Mouse (Mus musculus) limb, embryonic 11.5 days (tissue): Measurements from ENCODE around the gene Ddx25. TPM values are rescaled to one million over a fixed set of nuclear protein-coding genes. Genes with fewer than 3 reads are reported as not detected.
A peak's percentile ranks its signal among the peaks of the same experiment; 100 is the strongest.

Experiments used
- ATAC-seq: fragments of 200-750 bp; cut with Nextera tagmentation; 2 replicates; pipeline ENCODE4 v1.8.0; 2017; ENCODE audit warnings: low read depth; ENCODE audit not compliant: insufficient number of reproducible peaks, low FRiP score, low TSS enrichment
- DNase-seq: peaks from one replicate; pipeline ENCODE4 v3.0.0-alpha.2; 2015; ENCODE audit warnings: low spot score
- H3K27ac ChIP-seq: fragments of 300-500 bp; sonication (generic); replicated peaks from 2 replicates; pipeline ENCODE4 v1.5.1; 2014; ENCODE audit warnings: low read depth, mild to moderate bottlenecking, low read length
- H3K27me3 ChIP-seq: fragments of 300-500 bp; sonication (generic); 2 replicates; pipeline ENCODE4 v1.6.1; 2014; ENCODE audit warnings: mild to moderate bottlenecking, low read length, mixed read lengths; ENCODE audit not compliant: control insufficient read depth, insufficient read depth
- H3K36me3 ChIP-seq: fragments of 300-500 bp; sonication (generic); 2 replicates; pipeline ENCODE4 v1.6.1; 2014; ENCODE audit warnings: mild to moderate bottlenecking, low read length, moderate library complexity, mixed read lengths; ENCODE audit not compliant: control insufficient read depth, insufficient read depth
- H3K4me1 ChIP-seq: fragments of 300-500 bp; sonication (generic); 2 replicates; pipeline ENCODE4 v1.6.1; 2014; ENCODE audit warnings: low read length, mixed read lengths; ENCODE audit not compliant: control insufficient read depth, insufficient read depth
- H3K4me2 ChIP-seq: fragments of 300-500 bp; sonication (generic); 2 replicates; pipeline ENCODE4 v1.6.1; 2014; ENCODE audit warnings: low read depth, mild to moderate bottlenecking, moderate library complexity; ENCODE audit not compliant: severe bottlenecking
- H3K4me3 ChIP-seq: fragments of 300-500 bp; sonication (generic); 2 replicates; pipeline ENCODE4 v1.5.1; 2014; ENCODE audit warnings: low read depth, low read length
- H3K9ac ChIP-seq: fragments of 300-500 bp; sonication (generic); 2 replicates; pipeline ENCODE4 v1.6.1; 2014; ENCODE audit warnings: mild to moderate bottlenecking, low read length
- H3K9me3 ChIP-seq: fragments of 300-500 bp; sonication (generic); 2 replicates; pipeline ENCODE4 v1.6.1; 2016; ENCODE audit warnings: low read length; ENCODE audit not compliant: control insufficient read depth
- WGBS: fragments of 180-500 bp; shearing (Covaris S2); extraction: QIAGEN DNeasy Blood & Tissue Kit; methylation state at CpG from one replicate; pipeline ENCODE4 v1.1.7; 2014; 5-methylcytosine and 5-hydroxymethylcytosine counted together
- polyA plus RNA-seq: library from polyadenylated mRNA; unstranded; fragments of >200 nt; fragmentation: Nextera tagmentation; extraction: Ambion mirVana; gene quantifications from 2 replicates; pipeline ENCODE4 v1.2.1, GENCODE M21; 2014

The Ddx25 gene
- polyA plus RNA-seq, 1 experiment from 2014 or later = 4.6 TPM

DNA sequence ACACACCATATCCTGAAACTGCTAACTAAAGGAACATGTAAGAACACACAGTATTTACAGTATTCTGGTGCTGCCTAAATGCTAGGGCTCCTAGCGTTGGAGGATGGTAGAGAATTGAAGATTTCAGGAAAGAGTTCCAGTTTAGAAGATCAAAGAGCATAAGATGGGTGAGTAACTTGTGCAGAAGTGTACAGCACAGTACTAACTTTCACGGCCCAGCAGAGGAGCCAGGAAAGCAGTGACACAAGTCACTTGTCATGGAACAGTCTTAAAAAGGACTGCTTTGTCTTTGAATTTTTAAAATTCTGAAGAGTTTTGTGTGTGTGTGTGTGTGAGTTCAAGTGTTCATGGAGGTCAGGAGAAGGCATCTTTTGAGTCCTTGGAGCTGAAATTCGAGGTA, 9.7 kb upstream of the Ddx25 start:
- H3K36me3 ChIP-seq = peaks cover 4% of the 10 kb centered on the region; the same call in 1 of the 2 replicates
- no peak for ATAC-seq
- WGBS = 88% methylated on average over 3 of the region's 3 CpGs

DNA sequence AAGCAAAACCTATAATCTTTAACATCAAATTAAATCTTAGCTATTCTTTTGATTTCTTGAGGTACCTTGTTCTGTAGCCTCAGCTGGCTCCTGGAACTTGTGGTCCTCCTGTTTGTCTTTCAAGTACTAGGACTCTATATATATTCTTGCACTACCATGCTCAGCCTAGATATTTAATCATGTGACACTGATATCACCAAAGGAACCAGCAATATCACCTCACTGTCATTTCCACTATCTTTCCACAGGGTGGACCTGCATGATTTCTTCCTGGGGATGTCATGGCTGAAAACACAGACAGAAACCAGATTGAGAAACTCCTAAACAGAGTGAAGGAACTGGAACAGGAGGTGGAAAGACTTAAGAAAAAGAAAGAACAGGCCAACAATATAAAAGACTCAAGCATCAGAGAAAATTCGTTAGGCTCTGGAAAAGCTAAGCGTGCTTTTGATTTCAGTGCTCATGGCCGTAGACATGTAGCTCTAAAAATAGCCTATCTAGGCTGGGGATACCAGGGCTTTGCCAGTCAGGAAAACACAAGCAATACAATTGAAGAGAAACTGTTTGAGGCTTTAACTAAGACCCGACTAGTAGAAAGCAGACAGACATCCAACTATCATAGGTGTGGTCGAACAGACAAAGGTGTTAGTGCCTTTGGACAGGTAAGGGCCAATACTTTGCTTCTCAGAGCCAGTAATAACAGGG, 6.4 kb upstream of the Ddx25 start:
- Histone ChIP-seq H3K9ac (no peak overlapping the region), H3K9me3 (no peaks in the 10 kb centered on the region), H3K36me3 (peaks cover 8% of the 10 kb centered on the region; the same call in 1 of the 2 replicates), H3K27me3 (no peaks in the 10 kb centered on the region), H3K4me2 (no peak overlapping the region), H3K27ac (no peak overlapping the region), H3K4me1 (peaks cover 3% of the 10 kb centered on the region; the same call in 1 of the 2 replicates), H3K4me3 (no peak overlapping the region)
- ATAC-seq (no peak), DNase-seq (no peak)
- WGBS = 93% methylated on average over 5 of the region's 5 CpGs

More for the DNA sequence above, 9.7 kb upstream of the Ddx25 start:
- H3K4me3 ChIP-seq = no peak overlapping the region
- no peak for DNase-seq
- no peak overlapping the region for H3K9ac ChIP-seq
- no peaks in the 10 kb centered on the region for H3K27me3 ChIP-seq
- H3K4me2 ChIP-seq = no peak overlapping the region
- H3K27ac ChIP-seq = no peak overlapping the region
- H3K4me1 ChIP-seq = no peaks in the 10 kb centered on the region
- no peaks in the 10 kb centered on the region for H3K9me3 ChIP-seq

- DNase-seq (peak; percentile 14), ATAC-seq (no peak)
- Histone ChIP-seq H3K9ac (no peak overlapping the region), H3K4me2 (no peak overlapping the region), H3K4me1 (peaks cover 7% of the 10 kb centered on the region), H3K27ac (no peak overlapping the region), H3K36me3 (peaks cover 8% of the 10 kb centered on the region; the same call in 1 of the 2 replicates), H3K27me3 (no peaks in the 10 kb centered on the region; the same call in 1 of the 2 replicates), H3K9me3 (no peaks in the 10 kb centered on the region), H3K4me3 (no peak overlapping the region)
- 93% methylated on average over 6 of the region's 6 CpGs for WGBS
Observed at GRCm38 (mm10) chr9:35561583-35561982, 3.3 kb upstream of the Ddx25 start.

DNA sequence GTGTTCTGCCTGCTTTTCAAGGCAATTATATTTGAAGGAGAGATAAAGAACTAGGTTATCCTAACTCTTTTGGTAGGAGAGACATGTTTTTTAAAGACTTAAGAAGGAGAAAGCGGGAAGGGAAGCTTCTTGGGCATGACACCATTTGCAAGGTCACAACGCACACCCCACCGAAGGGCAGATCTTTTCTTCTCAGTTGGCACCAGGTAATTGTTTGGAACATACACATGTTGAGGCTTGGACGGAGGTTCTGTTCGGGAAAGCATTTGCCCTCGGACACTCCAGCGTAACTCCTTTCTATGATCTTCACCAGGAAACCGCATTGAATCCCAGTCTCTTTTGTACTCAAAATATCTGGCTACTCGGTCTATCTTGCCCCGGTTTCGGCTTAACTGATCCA, 2.7 kb upstream of the Ddx25 start:
- Histone ChIP-seq H3K27ac (no peak overlapping the region), H3K9me3 (no peaks in the 10 kb centered on the region), H3K4me2 (no peak overlapping the region), H3K4me3 (no peak overlapping the region), H3K4me1 (peaks cover 7% of the 10 kb centered on the region), H3K27me3 (no peaks in the 10 kb centered on the region; the same call in 1 of the 2 replicates), H3K9ac (no peak overlapping the region), H3K36me3 (peaks cover 8% of the 10 kb centered on the region; the same call in 1 of the 2 replicates)
- DNase-seq (no peak), ATAC-seq (no peak)
- WGBS = 96% methylated on average over 11 of the region's 11 CpGs

DNA sequence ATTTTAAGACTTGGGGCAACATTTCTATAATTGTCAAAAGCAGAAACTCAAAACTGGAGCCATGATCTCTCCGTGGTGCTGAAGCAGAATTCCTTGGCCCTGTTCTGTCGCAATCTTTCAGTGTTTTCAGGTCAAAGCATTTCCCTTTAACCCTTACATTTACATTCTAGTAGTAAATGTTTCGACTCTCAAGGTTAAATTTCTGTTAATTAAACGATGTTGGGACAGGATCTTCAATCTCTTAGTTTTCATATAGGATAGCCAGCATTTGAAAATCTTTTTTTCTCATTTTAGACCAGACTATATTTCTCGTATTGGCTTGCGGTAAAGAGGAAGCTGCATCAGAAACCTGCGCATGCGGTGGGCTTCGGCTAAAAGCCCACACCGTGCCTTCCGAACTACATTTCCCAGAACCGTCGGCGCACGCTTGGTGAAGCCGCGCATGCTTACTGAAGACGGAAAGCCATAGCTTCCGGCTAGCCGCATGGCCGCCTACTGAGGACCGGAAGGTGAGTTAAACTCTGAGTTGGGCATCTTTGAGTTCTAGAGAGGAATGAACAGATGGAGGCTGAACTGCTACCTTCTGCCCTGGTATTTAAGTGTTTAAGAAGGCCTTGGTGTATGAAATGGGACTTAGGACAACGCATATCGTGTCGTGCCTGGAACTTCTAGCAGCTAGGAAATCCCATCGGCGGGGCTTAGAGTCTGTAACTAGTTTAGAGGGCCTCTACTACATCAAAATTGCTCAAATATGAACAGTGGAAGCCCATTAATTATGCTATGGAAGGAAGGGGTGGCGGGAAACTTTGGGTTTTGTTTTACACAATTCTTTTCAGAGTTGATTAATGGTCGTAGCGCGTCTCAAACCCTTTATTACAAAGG, 922 bp upstream of the Ddx25 start:
- no peaks in the 10 kb centered on the region; the same call in 1 of the 2 replicates for H3K27me3 ChIP-seq
- DNase-seq (peak; percentile 92), ATAC-seq (peak; percentile 89)
- H3K27ac ChIP-seq = no peak overlapping the region
- H3K36me3 ChIP-seq = peaks cover 3% of the 10 kb centered on the region; the same call in 1 of the 2 replicates
- H3K9ac ChIP-seq = peak overlapping the region; percentile 68
- H3K4me3 ChIP-seq = peak overlapping the region; percentile 57
- peak overlapping the region; percentile 89 for H3K4me2 ChIP-seq
- H3K4me1 ChIP-seq = peaks cover 7% of the 10 kb centered on the region
- no peaks in the 10 kb centered on the region for H3K9me3 ChIP-seq
- 1% methylated on average over 31 of the region's 31 CpGs for WGBS

DNA sequence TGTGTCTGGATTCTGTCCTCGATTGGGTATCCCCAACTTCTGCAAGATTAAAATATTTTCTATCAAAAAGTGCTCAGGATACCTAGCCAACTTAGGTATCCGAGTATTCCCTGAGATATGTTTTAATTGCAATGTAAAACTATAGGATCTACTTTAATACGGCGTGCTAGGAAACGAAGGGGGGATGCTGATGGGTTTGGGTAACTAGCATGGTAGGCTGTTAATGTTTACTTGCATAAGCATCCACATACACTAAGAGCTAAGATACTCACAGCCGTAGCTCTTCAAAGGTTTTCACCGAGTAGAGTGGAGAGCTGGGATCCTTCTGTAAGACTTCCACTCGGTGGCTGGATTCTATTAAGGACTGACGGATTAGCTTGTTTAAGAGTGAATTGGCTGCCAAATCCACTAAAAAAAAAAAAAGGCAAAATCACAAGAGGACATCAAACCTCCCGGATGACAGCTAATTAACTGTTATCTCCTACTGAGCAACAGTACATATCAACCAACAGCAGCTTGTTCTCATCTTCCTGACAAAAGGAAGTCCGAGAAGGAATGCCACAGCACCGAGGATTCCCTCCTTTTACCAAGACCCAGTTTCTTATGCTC, 1.7 kb downstream of the Ddx25 start:
- H3K36me3 ChIP-seq = peaks cover 3% of the 10 kb centered on the region; the same call in 1 of the 2 replicates

DNA sequence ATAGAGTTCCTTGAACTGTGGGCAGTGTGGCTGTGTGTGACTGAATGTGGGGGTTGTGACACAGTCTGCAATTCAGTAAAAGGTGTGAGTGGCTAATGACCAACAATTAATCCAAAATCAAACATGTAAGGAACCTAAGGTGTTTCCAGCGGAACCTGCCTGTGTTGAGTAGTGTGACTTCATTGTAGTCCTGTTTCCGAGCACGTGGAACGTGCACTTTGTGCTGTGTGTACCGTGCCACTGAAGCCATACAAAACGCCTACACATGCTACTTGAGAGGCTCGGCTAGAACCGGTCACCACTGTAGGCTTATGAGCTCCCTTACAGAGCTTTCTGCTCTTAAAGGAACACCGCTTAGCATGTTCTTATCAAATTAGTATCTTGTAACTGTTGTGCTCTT, 9.9 kb downstream of the Ddx25 start:
- Histone ChIP-seq H3K9me3 (no peaks in the 10 kb centered on the region), H3K4me3 (no peak overlapping the region), H3K27ac (no peak overlapping the region), H3K27me3 (no peaks in the 10 kb centered on the region), H3K4me2 (no peak overlapping the region), H3K9ac (no peak overlapping the region), H3K36me3 (no peaks in the 10 kb centered on the region), H3K4me1 (no peaks in the 10 kb centered on the region)
- ATAC-seq (no peak), DNase-seq (no peak)
- WGBS = 81% methylated on average over 9 of the region's 9 CpGs

More for the DNA sequence above, 1.7 kb downstream of the Ddx25 start:
- ATAC-seq (no peak), DNase-seq (peak; percentile 12)
- Histone ChIP-seq H3K27me3 (no peaks in the 10 kb centered on the region; the same call in 1 of the 2 replicates), H3K27ac (no peak overlapping the region), H3K9ac (no peak overlapping the region), H3K9me3 (no peaks in the 10 kb centered on the region), H3K4me3 (no peak overlapping the region), H3K4me1 (peaks cover 7% of the 10 kb centered on the region), H3K4me2 (no peak overlapping the region)
- 60% methylated on average over 12 of the region's 12 CpGs for WGBS

DNA sequence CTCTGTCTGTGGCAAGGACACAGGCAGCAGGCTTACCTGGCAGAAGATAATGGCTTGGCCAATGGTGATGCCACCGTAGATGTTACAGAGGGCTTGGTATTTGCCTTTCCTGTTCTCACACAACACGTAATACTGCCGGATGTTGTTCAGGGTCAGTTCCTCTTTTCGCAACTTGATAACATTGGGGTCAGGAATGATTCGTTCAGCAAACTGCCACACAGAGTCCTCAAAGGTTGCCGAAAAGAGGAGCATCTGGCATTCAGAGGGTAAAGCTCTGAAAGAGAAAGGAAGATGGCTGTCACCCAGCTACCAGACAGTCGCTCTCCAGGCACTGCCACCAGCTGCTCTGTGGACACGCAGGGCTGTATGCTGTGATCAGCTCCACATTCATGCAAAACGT, 11.6 kb downstream of the Ddx25 start:
- Histone ChIP-seq H3K27ac (no peak overlapping the region), H3K4me3 (no peak overlapping the region), H3K4me1 (no peaks in the 10 kb centered on the region), H3K9ac (no peak overlapping the region), H3K4me2 (no peak overlapping the region), H3K36me3 (no peaks in the 10 kb centered on the region), H3K9me3 (no peaks in the 10 kb centered on the region), H3K27me3 (no peaks in the 10 kb centered on the region)
- DNase-seq = no peak
- ATAC-seq = no peak
- WGBS = 89% methylated on average over 9 of the region's 9 CpGs
